Mouse (Mus musculus) ovary, postnatal 14 days (tissue): ENCODE measurements around the gene Ktn1.

ENCODE experiments used
- DNase-seq: peaks from one replicate; pipeline ENCODE4 v3.0.0; 2022; ENCODE audit warnings: low spot score

Ktn1 gene

DNA sequence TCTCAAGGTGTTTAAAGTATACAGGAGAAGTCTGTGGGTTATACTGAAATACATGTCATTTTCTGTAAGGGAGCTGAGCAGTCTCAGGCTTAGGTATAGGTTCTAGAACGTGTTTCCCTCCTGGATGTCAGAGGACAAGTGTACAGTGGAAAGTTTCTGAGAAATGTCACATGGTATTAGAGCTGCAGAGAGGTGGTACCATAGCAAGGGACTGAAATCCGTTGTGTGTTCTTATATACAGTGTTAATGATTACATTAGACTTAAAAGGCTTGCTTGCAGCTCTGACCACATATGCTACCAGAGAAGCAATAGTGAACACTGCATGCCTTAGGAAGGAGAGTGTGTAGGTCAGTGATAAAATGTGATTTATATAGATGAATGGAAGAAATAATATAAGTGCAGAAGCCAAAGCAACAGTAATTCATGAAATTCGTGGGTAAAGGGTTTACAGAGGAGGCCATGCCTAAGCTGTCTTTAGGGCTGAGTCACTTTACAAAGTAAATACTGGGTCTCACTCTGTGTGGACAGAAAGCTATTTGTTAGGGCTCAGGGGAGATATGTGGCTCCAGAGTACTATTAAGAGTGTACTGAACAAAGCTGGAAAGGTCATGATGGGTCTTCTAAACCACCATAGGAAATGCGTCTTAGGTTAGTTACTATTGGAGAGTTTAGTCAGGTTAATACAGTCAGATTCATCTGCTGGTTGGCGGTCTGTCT lies 17.0 kb downstream of the Ktn1 start:
- no peak for DNase-seq

DNA sequence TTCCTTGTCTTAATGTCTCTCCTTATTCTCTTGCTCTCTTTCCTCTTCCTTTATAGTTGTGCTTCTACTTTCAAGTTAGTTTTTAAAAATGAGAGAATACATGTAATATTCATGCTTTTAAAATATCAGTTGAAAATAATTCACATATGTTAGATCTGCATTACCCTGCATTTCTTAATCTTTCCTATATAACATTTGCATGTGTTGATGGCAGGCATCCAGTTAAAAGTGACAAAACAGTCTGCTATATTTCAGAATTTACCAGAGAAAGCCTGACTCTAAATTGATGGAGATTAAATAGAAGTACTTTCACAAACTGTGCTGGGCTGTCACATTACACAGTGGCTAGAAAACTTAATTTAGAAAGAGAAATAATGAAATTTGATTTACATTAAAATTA lies 19.8 kb downstream of the Ktn1 start:
- DNase-seq: no peak

DNA sequence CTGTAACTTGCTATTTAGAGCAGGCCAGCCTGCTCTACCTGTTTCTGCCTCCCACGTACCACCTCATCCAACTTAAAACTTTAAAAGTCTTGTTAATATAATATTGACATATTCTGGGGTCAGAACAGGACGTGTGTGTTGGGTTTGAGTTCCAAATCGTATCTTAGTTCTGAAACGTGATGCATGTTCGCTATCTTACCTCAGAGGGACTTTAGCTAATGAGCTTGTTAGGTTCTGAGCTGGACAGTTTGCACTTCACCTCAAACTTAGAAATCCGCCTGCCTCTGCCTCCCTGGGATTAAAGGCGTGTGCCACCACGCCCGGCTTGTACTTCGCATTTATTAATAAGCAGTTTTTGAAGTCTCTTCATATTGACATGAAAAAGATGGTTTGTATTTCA lies 34.6 kb downstream of the Ktn1 start:
- no peak for DNase-seq

- no peak for DNase-seq
These were observed 36.3 kb downstream of the Ktn1 start for GRCm38 (mm10) chr14:47684579-47684978.

GRCm38 (mm10) chr14:47699126-47699525 lies 50.9 kb downstream of the Ktn1 start:
- DNase-seq: no peak

GRCm38 (mm10) chr14:47709546-47709945 lies 61.3 kb downstream of the Ktn1 start:
- DNase-seq: no peak

DNA sequence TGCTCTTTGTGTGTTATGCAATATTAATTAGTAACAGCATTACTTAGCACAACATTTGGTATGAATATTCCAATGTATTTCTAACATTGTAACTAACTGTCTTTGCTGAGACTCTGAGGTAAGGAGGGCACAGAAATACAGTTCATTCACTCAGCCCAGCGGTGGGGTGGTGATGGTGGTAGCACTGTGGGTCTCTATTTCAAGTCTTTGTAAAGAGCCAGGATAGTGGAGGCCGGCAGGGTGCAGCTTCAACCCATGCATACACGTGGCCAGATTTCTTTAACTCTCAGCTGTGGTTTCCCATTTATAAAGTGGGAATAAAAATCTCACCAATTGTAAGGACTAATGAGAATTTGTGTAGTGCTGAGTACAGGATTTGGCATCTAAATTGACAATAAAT lies 67.5 kb downstream of the Ktn1 start:
- no peak for DNase-seq

GRCm38 (mm10) chr14:47717916-47718606 lies 69.8 kb downstream of the Ktn1 start:
- DNase-seq: no peak

DNA sequence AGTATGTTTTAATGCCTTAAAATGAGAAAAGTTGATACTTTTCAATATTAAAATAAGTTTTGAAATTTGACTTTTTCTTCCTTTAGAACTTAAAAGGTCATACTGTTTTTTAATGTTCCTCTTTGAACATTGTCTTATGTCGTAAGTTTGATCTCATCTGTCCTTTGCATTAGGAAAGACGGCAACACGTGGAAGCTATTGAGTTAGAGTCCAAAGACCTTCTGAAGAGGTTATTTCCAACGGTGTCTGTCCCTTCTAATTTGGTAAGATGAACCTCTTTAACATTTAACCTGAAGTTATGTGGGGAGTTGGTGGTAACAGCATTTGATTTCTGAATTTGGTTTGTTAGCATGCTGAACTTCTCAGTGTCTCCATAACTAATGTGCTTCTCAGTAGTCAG lies 71.8 kb downstream of the Ktn1 start:
- no peak for DNase-seq

- DNase-seq: no peak
These were observed 74.8 kb downstream of the Ktn1 start for GRCm38 (mm10) chr14:47723035-47723434.

GRCm38 (mm10) chr14:47728594-47728993 lies 80.3 kb downstream of the Ktn1 start:
- DNase-seq: no peak

DNA sequence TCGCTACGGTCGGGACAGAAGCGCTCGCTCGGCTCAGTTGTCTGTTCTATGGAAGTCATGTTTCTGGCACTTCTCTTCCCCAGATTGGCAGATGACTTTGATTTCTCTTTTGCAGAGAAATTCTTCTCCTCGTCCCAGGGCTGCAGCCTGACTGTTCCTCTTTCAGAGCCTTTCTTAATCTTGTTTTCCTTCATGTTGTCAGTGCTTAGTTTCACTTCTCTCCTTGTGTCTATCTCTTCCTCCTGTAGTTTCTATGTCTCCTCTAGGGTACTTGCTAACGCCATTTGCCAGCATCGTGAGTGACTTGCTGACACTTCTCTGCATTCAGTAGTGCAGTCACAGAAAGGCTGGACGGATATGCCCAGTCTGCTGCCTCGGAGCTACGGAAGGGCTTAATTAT lies 87.1 kb downstream of the Ktn1 start:
- no peak for DNase-seq

- no peak for DNase-seq
These were observed 88.2 kb downstream of the Ktn1 start for GRCm38 (mm10) chr14:47736471-47736870.

GRCm38 (mm10) chr14:47740316-47740996 lies 92.2 kb downstream of the Ktn1 start:
- no peak for DNase-seq

DNA sequence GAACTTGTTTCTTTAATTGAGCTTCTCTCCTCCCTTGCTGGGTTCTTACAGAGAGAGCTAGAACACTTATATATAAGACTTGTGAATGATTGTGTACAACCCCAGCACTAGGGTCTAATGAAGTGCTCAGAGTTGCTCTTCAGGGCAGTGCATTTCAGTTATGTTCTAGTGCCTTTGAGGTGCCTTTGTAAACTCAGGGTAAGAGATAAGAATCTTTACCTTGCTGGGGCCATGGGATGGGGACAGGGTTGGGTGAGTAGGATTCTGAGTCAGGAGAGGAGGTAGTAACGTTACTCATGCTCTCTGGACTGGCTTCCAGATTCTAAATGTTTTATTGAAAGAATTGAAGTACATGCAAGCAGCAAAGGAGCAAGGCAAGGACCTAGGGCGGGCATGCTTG lies 92.8 kb downstream of the Ktn1 start:
- no peak for DNase-seq

DNA sequence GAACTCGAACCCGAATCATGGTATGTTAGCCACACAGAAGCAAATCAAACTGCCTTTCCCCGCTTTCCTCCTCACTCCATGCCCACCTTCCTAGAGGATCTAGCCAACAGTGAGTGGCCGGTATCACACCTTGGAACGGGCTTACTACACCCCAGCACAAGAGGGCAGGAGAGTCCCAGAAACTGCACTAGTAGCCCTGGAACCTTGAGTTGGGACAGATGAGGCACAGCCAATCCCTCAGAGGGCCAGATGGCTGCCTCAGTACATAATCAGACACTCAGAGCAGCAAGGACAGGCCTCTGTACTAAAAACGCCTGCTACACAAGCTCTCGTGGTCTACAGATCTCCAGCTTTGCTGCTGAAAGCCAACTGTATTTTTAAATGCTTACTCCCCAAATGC lies 94.4 kb downstream of the Ktn1 start:
- DNase-seq: no peak

GRCm38 (mm10) chr14:47745086-47745485 lies 96.8 kb downstream of the Ktn1 start:
- DNase-seq: no peak

GRCm38 (mm10) chr14:47747536-47747935 lies 99.3 kb downstream of the Ktn1 start:
- DNase-seq: peak; percentile 15

DNA sequence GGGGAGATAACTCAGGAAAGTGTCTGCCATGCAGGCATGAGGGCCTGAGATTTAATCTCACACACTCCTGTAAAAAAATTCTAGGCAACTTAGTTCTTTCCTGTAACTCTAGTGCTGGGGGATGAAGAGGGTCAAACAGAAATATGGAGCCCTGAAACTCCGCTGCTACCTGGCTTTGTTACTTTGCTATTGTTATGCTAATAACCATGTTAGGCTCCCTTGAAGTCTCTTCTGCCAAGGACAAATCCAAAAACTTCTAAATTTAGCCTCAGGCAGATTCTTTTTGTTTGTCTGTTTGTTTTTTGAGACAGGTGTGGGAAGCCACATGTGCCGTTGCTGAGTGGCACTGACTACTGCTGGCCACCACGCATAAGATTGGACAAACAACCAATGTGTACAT lies 100.5 kb downstream of the Ktn1 start:
- DNase-seq: no peak

- DNase-seq: peak; percentile 52
These were observed 103.4 kb downstream of the Ktn1 start for GRCm38 (mm10) chr14:47751422-47752205.

DNA sequence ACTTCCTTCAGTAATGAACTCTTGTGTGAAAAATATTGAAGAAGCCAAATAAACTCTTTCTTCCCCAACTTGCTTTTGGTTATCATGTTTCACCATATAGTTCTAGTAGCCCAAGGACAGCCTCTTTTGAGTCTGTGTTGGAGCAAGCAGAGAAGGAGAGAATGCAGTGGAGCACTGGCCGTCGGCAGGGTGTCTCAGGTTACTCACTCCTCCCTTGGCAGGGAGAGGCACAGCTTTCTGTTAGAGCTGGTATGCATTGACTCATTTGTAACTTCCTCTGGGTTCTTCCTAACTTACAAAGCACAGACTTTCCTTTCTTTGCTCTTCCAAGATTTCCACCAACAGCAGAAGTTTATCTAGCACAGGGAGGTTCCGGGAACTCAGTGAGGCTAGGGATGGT lies 105.3 kb downstream of the Ktn1 start:
- no peak for DNase-seq

DNA sequence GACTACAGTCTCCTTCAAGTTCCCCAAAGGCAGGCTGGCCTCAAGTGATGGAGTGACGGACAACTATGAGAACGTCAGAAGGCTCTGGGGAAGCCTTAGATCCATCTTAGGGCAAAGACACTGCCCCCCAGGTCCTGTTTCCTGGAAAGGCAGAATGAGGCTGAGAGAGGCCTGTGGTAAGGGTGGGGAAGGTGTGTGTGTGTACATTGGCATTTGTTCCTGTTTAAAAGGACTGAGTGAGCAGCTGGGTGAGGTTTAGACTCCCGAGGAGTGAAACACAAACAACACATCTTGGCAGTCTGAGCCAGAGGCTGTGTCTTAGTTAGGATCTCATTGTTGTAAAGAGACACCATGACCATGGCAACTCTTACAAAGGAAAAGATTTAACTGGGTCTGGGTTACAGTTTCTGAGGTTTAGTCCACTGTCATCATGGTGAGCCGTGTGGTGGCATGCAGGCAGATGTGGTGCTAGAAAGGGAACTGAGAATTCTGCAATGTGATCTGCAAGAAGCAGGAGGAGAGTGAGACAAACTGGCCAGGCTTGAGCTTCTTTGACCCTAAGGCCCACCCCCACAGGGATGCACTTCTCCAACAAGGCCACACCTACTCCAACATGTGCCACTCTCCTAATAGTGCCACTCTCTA lies 106.1 kb downstream of the Ktn1 start:
- no peak for DNase-seq
